In genomic region chr7:99483924-99484319, GRCm38 (mm10) we compare ENCODE assay signal across 9 mouse cellular contexts. TPM values are rescaled to one million over a fixed set of nuclear protein-coding genes. Genes with fewer than 3 reads are reported as not detected.
A peak's percentile ranks its signal among the peaks of the same experiment; 100 is the strongest.
DNase-seq lines count a peak whose midpoint lies in the region; ATAC-seq and TF ChIP-seq lines count a peak whose summit lies in the region.
"Had no signal": no experiment of that assay in that cellular context is flagged by ENCODE, and none has a peak within 500 bp of the region (broad histone marks: within the 10 kb centered on the region; RNA-seq: fewer than 3 reads in every experiment).

No protein-coding gene starts in this region.

- no peak for TF ChIP-seq POLR2A in kidney, adult 2 months (IDR thresholded peaks at IDR 0.05; ENCODE audit: low read depth, low read length)
- TF ChIP-seq POLR2A in thymus, adult 2 months (IDR thresholded peaks at IDR 0.05; ENCODE audit: control insufficient read depth, extremely low read depth, insufficient read depth, low read length, poor library complexity), result no peak

- H3K36me3 ChIP-seq in kidney, adult 2 months (ENCODE audit: control insufficient read depth, insufficient read depth, low read length), result peaks cover 5% of the 10 kb centered on the region; the same call in 1 of the 2 replicates
- H3K36me3 ChIP-seq in embryonic facial prominence, embryonic 11.5 days (replicated peaks; ENCODE audit: control insufficient read depth, insufficient read depth, low read depth, low read length), result peaks cover 27% of the 10 kb centered on the region
- peaks cover 36% of the 10 kb centered on the region for H3K36me3 ChIP-seq in intestine, embryonic 14.5 days (ENCODE audit: control insufficient read depth, insufficient read depth, low read length)
- peaks cover 35% of the 10 kb centered on the region for H3K36me3 ChIP-seq in midbrain, embryonic 14.5 days (ENCODE audit: control insufficient read depth, insufficient read depth, low read length)
- H3K36me3 ChIP-seq in thymus, adult 2 months (ENCODE audit: control insufficient read depth, insufficient read depth, low read length), result peaks cover 35% of the 10 kb centered on the region

- H3K9me3 ChIP-seq in embryonic facial prominence, embryonic 11.5 days (replicated peaks; ENCODE audit: control insufficient read depth, low read length), result no peaks in the 10 kb centered on the region
- no peaks in the 10 kb centered on the region for H3K9me3 ChIP-seq in intestine, embryonic 14.5 days (ENCODE audit: control insufficient read depth, low read length)
- no peaks in the 10 kb centered on the region for H3K9me3 ChIP-seq in midbrain, embryonic 14.5 days (ENCODE audit: control insufficient read depth, low read length)

- H3K4me2 ChIP-seq in embryonic facial prominence, embryonic 11.5 days (ENCODE audit: low read depth, low read length), result peak overlapping the region; percentile 8
- peak overlapping the region; percentile 41 for H3K4me2 ChIP-seq in intestine, embryonic 14.5 days (ENCODE audit: low read length)
- H3K4me2 ChIP-seq in midbrain, embryonic 14.5 days (ENCODE audit: low read length), result peak overlapping the region; percentile 53

- peak overlapping the region; percentile 63 for H3K27ac ChIP-seq in kidney, adult 2 months (ENCODE audit: insufficient read depth, low read depth, low read length)
- no peak overlapping the region for H3K27ac ChIP-seq in embryonic facial prominence, embryonic 11.5 days (replicated peaks; ENCODE audit: low read depth, low read length)
- H3K27ac ChIP-seq in intestine, embryonic 14.5 days (ENCODE audit: low read depth), result no peak overlapping the region
- H3K27ac ChIP-seq in midbrain, embryonic 14.5 days (replicated peaks; ENCODE audit: low read depth, low read length), result no peak overlapping the region
- no peak overlapping the region for H3K27ac ChIP-seq in thymus, adult 2 months (ENCODE audit: control insufficient read depth, insufficient read depth, low read length)

- no peak overlapping the region for H3K9ac ChIP-seq in embryonic facial prominence, embryonic 11.5 days (replicated peaks; ENCODE audit: low read length)
- H3K9ac ChIP-seq in intestine, embryonic 14.5 days (ENCODE audit: low read length), result no peak overlapping the region
- no peak overlapping the region for H3K9ac ChIP-seq in midbrain, embryonic 14.5 days (replicated peaks; ENCODE audit: low read length)

- WGBS in kidney, adult 2 months, result 44% methylated on average over 8 of the region's 8 CpGs
- 48% methylated on average over 8 of the region's 8 CpGs for WGBS in embryonic facial prominence, embryonic 11.5 days
- 46% methylated on average over 8 of the region's 8 CpGs for WGBS in intestine, embryonic 14.5 days
- WGBS in midbrain, embryonic 14.5 days, result 45% methylated on average over 8 of the region's 8 CpGs
- WGBS in thymus, adult 2 months, result 45% methylated on average over 8 of the region's 8 CpGs

- ATAC-seq in embryonic facial prominence, embryonic 11.5 days (replicated peaks; ENCODE audit: insufficient number of reproducible peaks, low FRiP score, low TSS enrichment, low read depth), result peak; percentile 36; the same call in 1 of the 2 replicates
- peak; percentile 25 for ATAC-seq in intestine, embryonic 14.5 days (replicated peaks; ENCODE audit: low FRiP score, low TSS enrichment, low read depth)
- peak; percentile 17 for ATAC-seq in midbrain, embryonic 14.5 days (ENCODE audit: low FRiP score, low TSS enrichment)

- no peaks in the 10 kb centered on the region for H3K27me3 ChIP-seq in kidney, adult 2 months (replicated peaks; ENCODE audit: control insufficient read depth, insufficient read depth, low read length)
- H3K27me3 ChIP-seq in embryonic facial prominence, embryonic 11.5 days (ENCODE audit: control insufficient read depth, insufficient read depth, low read length), result no peaks in the 10 kb centered on the region
- no peaks in the 10 kb centered on the region for H3K27me3 ChIP-seq in intestine, embryonic 14.5 days (replicated peaks; ENCODE audit: control insufficient read depth, insufficient read depth, low read length)
- no peaks in the 10 kb centered on the region for H3K27me3 ChIP-seq in midbrain, embryonic 14.5 days (ENCODE audit: control insufficient read depth, insufficient read depth, low read length)
- H3K27me3 ChIP-seq in thymus, adult 2 months (ENCODE audit: control insufficient read depth, insufficient read depth, low read length), result no peaks in the 10 kb centered on the region

- no peak for TF ChIP-seq CTCF in kidney, adult 2 months (conservative IDR thresholded peaks at IDR 0.05; ENCODE audit: insufficient read depth, insufficient read length, low read depth, low read length)
- no peak for TF ChIP-seq CTCF in thymus, adult 2 months (IDR thresholded peaks at IDR 0.05; ENCODE audit: borderline replicate concordance, control insufficient read depth, extremely low read depth, insufficient read depth, low read length, poor library complexity)

- peaks cover 9% of the 10 kb centered on the region; the same call in 1 of the 2 replicates for H3K4me1 ChIP-seq in kidney, adult 2 months (ENCODE audit: control insufficient read depth, insufficient read depth, low read length)
- H3K4me1 ChIP-seq in embryonic facial prominence, embryonic 11.5 days (ENCODE audit: control insufficient read depth, insufficient read depth, low read length), result peaks cover 6% of the 10 kb centered on the region
- peaks cover 25% of the 10 kb centered on the region for H3K4me1 ChIP-seq in intestine, embryonic 14.5 days (replicated peaks; ENCODE audit: control insufficient read depth, insufficient read depth, low read length)
- H3K4me1 ChIP-seq in midbrain, embryonic 14.5 days (ENCODE audit: control insufficient read depth, insufficient read depth, low read length), result peaks cover 26% of the 10 kb centered on the region
- H3K4me1 ChIP-seq in thymus, adult 2 months (replicated peaks; ENCODE audit: control insufficient read depth, insufficient read depth, low read length), result peaks cover 11% of the 10 kb centered on the region

- no peak overlapping the region for H3K4me3 ChIP-seq in kidney, adult 2 months (ENCODE audit: insufficient read depth, low read depth, low read length)
- peak overlapping the region; percentile 69; the same call in 1 of the 2 replicates for H3K4me3 ChIP-seq in embryonic facial prominence, embryonic 11.5 days (ENCODE audit: low read depth, low read length)
- peak overlapping the region; percentile 99 for H3K4me3 ChIP-seq in intestine, embryonic 14.5 days (ENCODE audit: low read depth, low read length)
- H3K4me3 ChIP-seq in midbrain, embryonic 14.5 days (replicated peaks; ENCODE audit: low read depth, low read length), result peak overlapping the region; percentile 83
- H3K4me3 ChIP-seq in thymus, adult 2 months (ENCODE audit: control insufficient read depth, insufficient read depth, low read length), result no peak overlapping the region

- DNase-seq in kidney, adult 2 months, result no peak
- no peak for DNase-seq in kidney, adult 8-10 months
- no peak for DNase-seq in embryonic facial prominence, embryonic 11.5 days (ENCODE audit: low spot score)
- DNase-seq in intestine, embryonic 14.5 days (ENCODE audit: low spot score), result no peak
- DNase-seq in midbrain, embryonic 14.5 days, result no peak
- DNase-seq in layer of hippocampus, postnatal 36 days, result no peak
- DNase-seq in thymus, adult 2 months, result no peak
- no peak for DNase-seq in adrenal gland, adult 2 months

RNA-seq across cellular contexts. Expression of gene Rps3, which starts 0.4 kb away (rescaled TPM):
- polyA plus RNA-seq in kidney, adult 2 months (2012; rRNA removed), result 240 and 386 TPM in 2 replicates
- polyA plus RNA-seq in embryonic facial prominence, embryonic 11.5 days (2014; fragmentation: Nextera tagmentation; extraction: Ambion mirVana), result 821 and 869 TPM in 2 replicates
- 963 and 1,042 TPM in 2 replicates for polyA plus RNA-seq in intestine, embryonic 14.5 days (2014; fragmentation: Nextera tagmentation; extraction: Ambion mirVana)
- 488 and 521 TPM in 2 replicates for polyA plus RNA-seq in midbrain, embryonic 14.5 days (2014; fragmentation: Nextera tagmentation; extraction: Ambion mirVana)
- total RNA-seq in layer of hippocampus, postnatal 36 days (2021), result 100 to 1,000 TPM; 250 to 259 TPM
- polyA plus RNA-seq in thymus, adult 2 months (2012; rRNA removed), result 483 and 566 TPM in 2 replicates
- 100 to 1,000 TPM; 414 to 589 TPM for total RNA-seq in adrenal gland, adult 2 months (2021)
- 80.7 and 95.4 TPM in 2 replicates for polyA plus RNA-seq in adrenal gland, adult 2 months (2012; rRNA removed)

RNA-seq across cellular contexts. Expression of gene Klhl35, which starts 18.1 kb away (rescaled TPM):
- polyA plus RNA-seq in kidney, adult 2 months (2012; rRNA removed), result 0.16 and 0.23 TPM in 2 replicates
- polyA plus RNA-seq in embryonic facial prominence, embryonic 11.5 days (2014; fragmentation: Nextera tagmentation; extraction: Ambion mirVana), result 1.8 and 3.5 TPM in 2 replicates
- polyA plus RNA-seq in intestine, embryonic 14.5 days (2014; fragmentation: Nextera tagmentation; extraction: Ambion mirVana), result 0.59 and 1.0 TPM in 2 replicates
- 10.7 and 11.6 TPM in 2 replicates for polyA plus RNA-seq in midbrain, embryonic 14.5 days (2014; fragmentation: Nextera tagmentation; extraction: Ambion mirVana)
- 1 to 10 TPM; 1.9 to 3.9 TPM for total RNA-seq in layer of hippocampus, postnatal 36 days (2021)
- polyA plus RNA-seq in thymus, adult 2 months (2012; rRNA removed), result 1.0 and 1.5 TPM in 2 replicates
- total RNA-seq in adrenal gland, adult 2 months (2021), result under 1 TPM in 1 of 2 experiments, not detected in 1; 0.59 TPM
- 1.3 TPM in 2 replicates for polyA plus RNA-seq in adrenal gland, adult 2 months (2012; rRNA removed)
- total RNA-seq: common myeloid progenitor, adult 5-6 weeks had no signal

RNA-seq across cellular contexts. Expression of gene Arrb1, which starts 51.3 kb away (rescaled TPM):
- polyA plus RNA-seq in kidney, adult 2 months (2012; rRNA removed), result 47.1 and 48.8 TPM in 2 replicates
- 2.7 and 3.0 TPM in 2 replicates for polyA plus RNA-seq in embryonic facial prominence, embryonic 11.5 days (2014; fragmentation: Nextera tagmentation; extraction: Ambion mirVana)
- polyA plus RNA-seq in intestine, embryonic 14.5 days (2014; fragmentation: Nextera tagmentation; extraction: Ambion mirVana), result 5.3 and 6.1 TPM in 2 replicates
- 10.3 and 13.3 TPM in 2 replicates for polyA plus RNA-seq in midbrain, embryonic 14.5 days (2014; fragmentation: Nextera tagmentation; extraction: Ambion mirVana)
- 100 to 1,000 TPM; 131 to 145 TPM for total RNA-seq in layer of hippocampus, postnatal 36 days (2021)
- 26.3 and 29.6 TPM in 2 replicates for polyA plus RNA-seq in thymus, adult 2 months (2012; rRNA removed)
- 10 to 100 TPM; 38.7 to 62.2 TPM for total RNA-seq in adrenal gland, adult 2 months (2021)
- 19.0 and 19.3 TPM in 2 replicates for polyA plus RNA-seq in adrenal gland, adult 2 months (2012; rRNA removed)

Comparison
In these comparisons a context has a peak if more than half of its experiments do, and no peak if none do; other contexts are left out.
1. H3K4me3 ChIP-seq: peak in embryonic facial prominence, embryonic 11.5 days (single experiment), intestine, embryonic 14.5 days (single experiment) and midbrain, embryonic 14.5 days (single experiment); none in kidney, adult 2 months (single experiment) and thymus, adult 2 months (single experiment).
2. Peak in every context shown above with its lines, with median percentiles within 50 percentile points of each other: ATAC-seq and H3K4me2 ChIP-seq.